Mouse (Mus musculus) liver, embryonic 14.5 days (tissue): ENCODE results near the gene Tlnrd1. TPM values are rescaled to one million over a fixed set of nuclear protein-coding genes. Genes with fewer than 3 reads are reported as not detected.
"Not testable (repeated sequence)": the region's sequence is repeated elsewhere in the genome, so short reads cannot be mapped to it uniquely, and the experiment has no call there.

ENCODE experiments used
- ATAC-seq: fragments of 200-750 bp; cut with Nextera tagmentation; 2 replicates; pipeline ENCODE4 v1.8.0; 2017; ENCODE audit warnings: moderate number of reproducible peaks, mild to moderate bottlenecking, moderate library complexity; ENCODE audit not compliant: insufficient read depth
- DNase-seq, 3 experiments: peaks; one replicate each; pipeline ENCODE4 v3.0.0-alpha.2; 2012 to 2013; ENCODE audit warnings: low read depth in 3 of 3, low spot score in 3 of 3
- H3K27ac ChIP-seq: fragments of 300-500 bp; sonication (generic); 2 replicates; pipeline ENCODE4 v1.5.1; 2014; ENCODE audit warnings: moderate library complexity, mild to moderate bottlenecking, control low read depth, inconsistent platforms
- H3K27me3 ChIP-seq: fragments of 300-500 bp; sonication (generic); 2 replicates; pipeline ENCODE4 v1.6.1; 2014; ENCODE audit warnings: mild to moderate bottlenecking, low read length, moderate library complexity; ENCODE audit not compliant: control insufficient read depth, insufficient read depth
- H3K36me3 ChIP-seq: fragments of 300-500 bp; sonication (generic); replicated peaks from 2 replicates; pipeline ENCODE4 v1.6.1; 2014; ENCODE audit warnings: low read depth; ENCODE audit not compliant: control insufficient read depth, insufficient read depth
- H3K4me1 ChIP-seq, 2 experiments: fragments of 200-500 bp in 1 of 2; fragments of 300-500 bp in 1 of 2; sonication (generic) in 1 of 2; replicated peaks; 2 replicates each; pipeline ENCODE4 v1.6.1; 2012 to 2014; ENCODE audit warnings: antibody characterized with exemption in 1 of 2, inconsistent platforms in 1 of 2, low read length in 1 of 2; ENCODE audit not compliant: control insufficient read depth in 2 of 2, insufficient read depth in 2 of 2
- H3K4me2 ChIP-seq: fragments of 300-500 bp; sonication (generic); 2 replicates; pipeline ENCODE4 v1.6.1; 2014; ENCODE audit warnings: low read depth, mild to moderate bottlenecking, control low read depth, moderate library complexity
- H3K4me3 ChIP-seq, 2 experiments: fragments of 200-500 bp in 1 of 2; fragments of 300-500 bp in 1 of 2; sonication (generic) in 1 of 2; 2 replicates each; pipeline ENCODE4 v1.5.1; 2012 to 2014; ENCODE audit warnings: low read depth in 2 of 2, low read length in 2 of 2, mild to moderate bottlenecking in 2 of 2, control low read depth in 1 of 2, inconsistent platforms in 1 of 2, moderate library complexity in 1 of 2; ENCODE audit not compliant: insufficient read depth in 1 of 2
- H3K9ac ChIP-seq: fragments of 300-500 bp; sonication (generic); replicated peaks from 2 replicates; pipeline ENCODE4 v1.6.1; 2014; ENCODE audit warnings: mild to moderate bottlenecking, control low read depth, moderate library complexity
- H3K9me3 ChIP-seq: fragments of 300-500 bp; sonication (generic); 2 replicates; pipeline ENCODE4 v1.6.1; 2016; ENCODE audit warnings: low read length, mixed read lengths; ENCODE audit not compliant: control insufficient read depth
- CTCF ChIP-seq: IDR thresholded peaks from 2 replicates; pipeline ENCODE4 v1.5.1; 2016; ENCODE audit warnings: antibody characterized with exemption, low read depth, control low read depth
- EP300 ChIP-seq: IDR thresholded peaks from 2 replicates; pipeline ENCODE4 v1.6.1; 2016; ENCODE audit warnings: antibody characterized with exemption, low read depth
- WGBS: fragments of 180-500 bp; shearing (Covaris S2); extraction: QIAGEN DNeasy Blood & Tissue Kit; methylation state at CpG from one replicate; pipeline ENCODE4 v1.1.7; 2014; ENCODE audit not compliant: insufficient replicate concordance; 5-methylcytosine and 5-hydroxymethylcytosine counted together
- polyA plus RNA-seq, 2 experiments: library from polyadenylated mRNA; depleted of rRNA in 1 of 2; stranded (reverse) in 1 of 2; unstranded in 1 of 2; fragments of >200 nt; fragmentation: Nextera tagmentation in 1 of 2; extraction: Ambion mirVana in 1 of 2; gene quantifications; 2 replicates each; pipeline versions ENCODE4 v1.2.1 to v1.2.3; 2012 to 2014

Tlnrd1 gene
- polyA plus RNA-seq, 2 experiments, result 9.9 to 16.7 TPM

DNA sequence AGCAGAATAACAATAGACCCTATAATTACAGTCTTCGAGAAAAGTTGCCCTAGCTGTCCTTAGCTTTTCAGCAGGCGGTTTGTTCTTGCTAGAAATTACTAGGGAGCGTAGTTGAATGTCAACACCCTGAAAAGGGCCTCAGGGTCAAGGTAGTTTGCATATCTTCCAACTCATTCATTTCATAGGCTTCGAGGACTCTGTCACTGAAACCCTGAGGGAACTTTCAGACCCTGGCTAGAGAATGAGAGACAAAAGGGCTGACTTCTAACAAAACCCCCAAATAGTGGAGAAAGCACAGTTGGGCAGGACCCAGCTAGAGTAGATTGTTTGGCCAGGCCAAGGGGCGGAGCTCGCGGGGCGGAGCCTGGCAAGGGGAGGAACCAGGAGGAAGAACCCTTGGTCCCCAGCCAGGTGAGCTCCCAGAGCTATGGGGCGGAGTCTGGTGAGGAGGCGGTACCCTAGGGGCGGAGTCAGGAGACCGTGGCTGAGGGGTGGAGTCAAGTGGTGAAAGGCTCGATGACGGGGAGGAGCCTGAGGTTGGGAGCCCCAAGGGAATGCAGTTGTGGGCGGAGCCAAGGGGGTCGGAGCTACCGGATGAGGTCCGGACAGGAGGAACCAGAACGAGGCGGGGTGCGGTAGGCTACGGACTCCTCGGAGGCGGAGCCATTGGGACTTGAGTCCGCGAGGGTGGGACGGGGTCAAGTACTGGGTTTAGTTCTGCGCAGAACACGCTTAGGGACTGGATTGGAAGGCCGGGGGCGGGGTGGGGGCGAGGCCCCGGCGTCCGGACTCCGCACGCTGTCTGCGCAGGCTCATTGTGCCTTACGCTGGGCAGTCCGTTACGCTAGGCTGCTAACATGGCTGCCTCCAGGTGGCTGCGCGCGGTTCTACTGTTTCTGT is 7.6 kb upstream of the Tlnrd1 start:
- 2% methylated on average over 44 of the region's 44 CpGs for WGBS

DNA sequence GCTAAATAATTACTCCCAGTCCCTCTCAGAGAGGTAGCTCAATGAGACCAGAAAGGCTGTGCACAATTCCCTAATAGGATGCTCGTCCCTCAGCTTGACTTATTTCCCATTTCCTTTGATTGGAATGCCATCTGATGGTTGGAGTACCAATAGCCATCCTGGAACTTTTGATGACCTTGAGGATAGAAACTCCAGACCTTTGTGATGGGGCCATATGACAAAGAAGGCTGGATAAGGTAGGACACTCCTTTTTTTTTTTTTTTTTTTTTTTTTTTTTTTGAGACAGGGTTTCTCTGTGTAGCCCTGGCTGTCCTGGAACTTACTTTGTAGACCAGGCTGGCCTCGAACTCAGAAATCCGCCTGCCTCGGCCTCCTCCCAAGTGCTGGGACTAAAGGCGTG is 5.8 kb upstream of the Tlnrd1 start:
- not testable (repeated sequence) for H3K27ac ChIP-seq, H3K36me3 ChIP-seq, DNase-seq

More for the DNA sequence above, 7.6 kb upstream of the Tlnrd1 start:
- no peaks in the 10 kb centered on the region for H3K9me3 ChIP-seq
- H3K36me3 ChIP-seq, result peaks cover 16% of the 10 kb centered on the region
- peak overlapping the region; percentile 70 for H3K27ac ChIP-seq
- H3K27me3 ChIP-seq, result no peaks in the 10 kb centered on the region
- peak overlapping the region; percentile 75 to 92 for H3K4me3 ChIP-seq
- peaks cover 34 to 37% of the 10 kb centered on the region in 2 experiments for H3K4me1 ChIP-seq
- peak overlapping the region; percentile 82 for H3K4me2 ChIP-seq
- DNase-seq, result peak; percentile 98 to 100 (median 99)
- peak; percentile 51 for TF ChIP-seq CTCF
- no peak for TF ChIP-seq EP300
- peak overlapping the region; percentile 86 for H3K9ac ChIP-seq
- ATAC-seq, result peak; percentile 94

GRCm38 (mm10) chr7:83889383-83889782 is 5.3 kb upstream of the Tlnrd1 start:
- DNase-seq, result peak in 1 of 3 experiments; percentile 39

More for the DNA sequence above, 5.8 kb upstream of the Tlnrd1 start:
- not testable (repeated sequence) for ATAC-seq, H3K27me3 ChIP-seq, H3K4me3 ChIP-seq, H3K4me2 ChIP-seq, H3K9ac ChIP-seq, H3K9me3 ChIP-seq
- WGBS, result 83% methylated on average over 5 of the region's 5 CpGs
- H3K4me1 ChIP-seq, result peaks cover 44% of the 10 kb centered on the region in 2 experiments

GRCm38 (mm10) chr7:83886366-83887129 is 2.4 kb upstream of the Tlnrd1 start:
- peak in 2 of 3 experiments; percentile 52 to 60 for DNase-seq
- Histone ChIP-seq H3K9me3 (no peaks in the 10 kb centered on the region), H3K4me3 (peak overlapping the region in 1 of 2 experiments; percentile 87; a peak in 1 of 4 replicates), H3K27me3 (no peaks in the 10 kb centered on the region), H3K36me3 (peaks cover 7% of the 10 kb centered on the region), H3K4me2 (peak overlapping the region; percentile 85), H3K9ac (peak overlapping the region; percentile 89), H3K27ac (peak overlapping the region; percentile 99), H3K4me1 (peaks cover 38 to 43% of the 10 kb centered on the region in 2 experiments)
- TF ChIP-seq CTCF (peak; percentile 86), EP300 (no peak)
- no peak for ATAC-seq
- 72% methylated on average over 6 of the region's 6 CpGs for WGBS

More at GRCm38 (mm10) chr7:83889383-83889782, 5.3 kb upstream of the Tlnrd1 start:
- Histone ChIP-seq H3K27me3 (no peaks in the 10 kb centered on the region), H3K4me2 (no peak overlapping the region), H3K4me3 (no peak overlapping the region), H3K27ac (peak overlapping the region; percentile 56), H3K36me3 (peaks cover under 1% of the 10 kb centered on the region; the same call in 1 of the 2 replicates), H3K4me1 (peaks cover 41 to 43% of the 10 kb centered on the region in 2 experiments), H3K9me3 (no peaks in the 10 kb centered on the region), H3K9ac (no peak overlapping the region)
- ATAC-seq, result no peak
- TF ChIP-seq CTCF (no peak), EP300 (no peak)
- WGBS, result 44% methylated on average over 3 of the region's 3 CpGs
